Mouse (Mus musculus): ENCODE data around the gene H6pd.

The H6pd gene

GRCm38 (mm10) chr4:149999510-149999900 lies 9.3 kb downstream of the H6pd start:
- peak; percentile 45 for DNase-seq (ENCODE audit: low read depth, low spot score)

- DNase-seq (ENCODE audit: low read depth, low spot score), result no peak
Measured at GRCm38 (mm10) chr4:149998786-149999509, 9.9 kb downstream of the H6pd start.

DNA sequence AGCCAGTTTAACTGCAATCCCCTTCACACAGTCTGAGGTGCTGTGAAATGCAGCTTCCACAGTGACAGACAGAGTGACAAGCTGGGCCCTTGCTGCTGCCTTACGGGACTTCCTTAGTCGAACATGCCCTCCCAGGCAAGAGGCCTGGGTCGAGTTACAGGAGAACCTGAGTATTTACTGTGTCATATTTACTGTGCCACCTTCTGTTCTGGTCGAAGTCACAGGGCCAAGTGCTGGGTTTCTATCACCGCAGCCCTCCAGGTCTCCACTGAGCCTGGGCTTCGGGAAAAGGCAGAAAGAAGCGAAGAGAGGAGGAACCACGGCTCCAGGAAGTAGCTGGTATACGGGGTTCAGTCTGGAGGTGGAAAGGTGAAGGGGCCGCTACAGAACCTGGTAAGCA lies 10.8 kb downstream of the H6pd start:
- no peak for DNase-seq (ENCODE audit: low read depth, low spot score)

- no peak for DNase-seq (ENCODE audit: low read depth, low spot score)
Measured at GRCm38 (mm10) chr4:149996440-149996839, 12.4 kb downstream of the H6pd start.

DNA sequence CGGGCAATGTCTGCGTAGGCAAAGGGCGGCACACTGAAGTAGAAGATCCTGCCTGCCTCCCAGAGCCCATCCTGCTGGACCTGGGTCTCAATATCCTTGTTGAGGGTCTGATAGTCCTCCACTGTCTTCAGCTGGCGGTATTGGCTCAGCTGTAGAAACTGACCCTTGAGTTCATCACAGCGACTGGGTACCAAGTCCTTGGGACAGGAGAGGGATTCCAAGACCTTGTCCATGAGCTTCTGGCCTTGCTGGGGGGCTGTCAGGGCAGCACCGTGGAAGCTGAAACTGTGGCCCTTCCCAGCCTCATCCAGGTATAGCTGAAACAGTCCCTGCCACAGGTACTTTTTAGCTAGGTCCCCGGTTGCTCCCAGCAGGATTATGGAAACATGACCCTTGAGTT lies 12.9 kb downstream of the H6pd start:
- DNase-seq (ENCODE audit: low read depth, low spot score), result no peak

DNA sequence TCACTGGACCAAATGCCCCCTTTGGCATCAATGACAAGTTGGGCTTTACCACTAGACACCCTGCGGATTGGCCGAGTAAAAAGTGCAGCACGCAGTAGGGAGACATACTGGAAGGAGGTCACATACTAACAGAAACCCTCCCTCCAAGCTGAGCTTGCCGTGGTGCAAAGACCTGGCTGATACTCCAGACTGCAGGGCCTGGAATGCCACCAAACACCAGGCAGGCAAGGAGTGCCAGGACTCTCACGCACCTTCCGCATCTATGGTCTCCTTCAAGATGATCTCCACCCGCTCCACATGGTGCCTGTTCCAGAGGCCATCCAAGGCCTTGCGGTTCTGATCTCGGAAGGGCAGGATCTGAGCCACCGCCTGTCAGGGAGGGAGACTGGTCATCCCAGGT lies 14.6 kb downstream of the H6pd start:
- DNase-seq (ENCODE audit: low read depth, low spot score), result no peak

- DNase-seq (ENCODE audit: low read depth, low spot score), result no peak
Measured at GRCm38 (mm10) chr4:149992670-149993032, 16.2 kb downstream of the H6pd start.

DNA sequence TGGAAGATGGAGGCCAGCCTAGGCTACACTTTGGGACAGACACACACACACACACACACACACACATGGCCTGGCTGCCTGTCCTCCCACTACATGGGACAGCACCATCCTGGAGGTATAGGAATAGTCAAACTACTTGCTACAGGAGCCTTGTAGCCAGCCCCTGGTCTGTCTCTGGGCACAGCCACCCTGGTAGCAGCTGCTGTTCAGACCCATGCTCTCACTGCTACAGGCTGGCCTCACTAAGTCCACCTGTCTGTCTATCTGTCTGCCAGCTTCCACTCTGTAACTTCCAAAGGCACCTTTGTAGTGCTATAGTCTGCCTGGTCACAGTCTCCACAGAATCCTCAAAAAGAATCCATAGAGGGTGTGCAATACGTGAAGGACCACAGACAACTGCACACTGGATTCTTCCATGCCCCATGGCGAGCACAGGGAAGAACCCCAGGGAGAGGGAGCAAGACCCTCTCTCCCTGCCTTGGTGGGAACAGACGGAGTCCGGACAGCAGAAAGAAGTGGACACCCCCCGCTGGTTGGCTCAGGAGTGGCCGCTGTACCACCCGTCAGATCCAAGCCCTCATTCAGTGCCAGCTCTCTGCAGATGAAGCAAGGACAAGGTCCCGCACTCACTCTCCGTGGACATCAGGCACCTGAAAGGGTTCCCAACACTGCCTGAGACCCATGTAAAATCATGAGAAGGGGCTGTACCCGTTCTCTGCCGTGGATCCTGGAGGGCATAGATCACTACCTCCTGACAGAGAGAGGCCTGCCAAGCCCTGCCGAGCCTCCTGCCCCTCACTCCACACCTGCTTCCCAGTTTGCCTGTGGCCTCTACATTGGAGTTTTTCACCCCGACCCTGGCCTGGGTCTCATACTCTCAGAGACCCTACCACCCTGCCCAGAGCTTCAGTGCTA lies 16.8 kb downstream of the H6pd start:
- no peak for DNase-seq (ENCODE audit: low read depth, low spot score)

GRCm38 (mm10) chr4:149990954-149991633 lies 17.7 kb downstream of the H6pd start:
- DNase-seq (ENCODE audit: low read depth, low spot score), result peak; percentile 72

DNA sequence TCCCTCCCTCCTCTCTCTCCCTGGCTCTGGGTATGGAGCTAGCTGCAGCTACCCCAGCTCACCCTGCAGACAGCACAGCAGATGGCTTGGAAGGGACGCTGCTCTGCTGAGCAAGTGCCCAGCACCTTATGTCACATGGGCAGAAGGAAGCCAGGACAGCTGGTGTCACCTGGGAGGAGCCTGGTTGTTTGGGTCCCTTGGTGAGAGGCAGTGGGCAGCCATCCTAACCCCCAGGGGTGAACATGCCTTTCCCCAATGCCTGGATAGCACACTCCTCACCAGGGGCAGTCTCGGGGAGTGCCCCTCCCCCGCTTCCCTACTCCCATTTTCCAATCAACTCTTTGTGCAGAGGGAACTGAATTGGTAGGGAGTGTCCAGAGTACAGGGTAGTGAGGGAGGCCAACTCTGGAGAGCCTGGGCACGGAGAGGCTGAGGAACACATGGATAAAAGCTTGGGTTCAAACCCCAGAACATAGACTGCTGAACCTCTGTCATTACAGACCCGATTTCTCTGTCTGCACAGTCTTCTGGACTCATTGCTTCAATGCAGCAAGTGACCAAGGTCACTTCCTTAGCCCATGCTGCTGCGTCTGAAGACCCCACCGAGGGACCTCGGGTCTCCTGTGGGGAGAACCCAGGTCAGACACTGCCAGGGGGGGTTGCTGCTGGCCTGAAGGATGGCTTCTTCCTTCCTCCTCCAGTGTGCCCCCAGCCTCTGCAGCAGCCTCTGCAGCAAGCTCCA lies 18.4 kb downstream of the H6pd start:
- DNase-seq (ENCODE audit: low read depth, low spot score), result no peak

DNA sequence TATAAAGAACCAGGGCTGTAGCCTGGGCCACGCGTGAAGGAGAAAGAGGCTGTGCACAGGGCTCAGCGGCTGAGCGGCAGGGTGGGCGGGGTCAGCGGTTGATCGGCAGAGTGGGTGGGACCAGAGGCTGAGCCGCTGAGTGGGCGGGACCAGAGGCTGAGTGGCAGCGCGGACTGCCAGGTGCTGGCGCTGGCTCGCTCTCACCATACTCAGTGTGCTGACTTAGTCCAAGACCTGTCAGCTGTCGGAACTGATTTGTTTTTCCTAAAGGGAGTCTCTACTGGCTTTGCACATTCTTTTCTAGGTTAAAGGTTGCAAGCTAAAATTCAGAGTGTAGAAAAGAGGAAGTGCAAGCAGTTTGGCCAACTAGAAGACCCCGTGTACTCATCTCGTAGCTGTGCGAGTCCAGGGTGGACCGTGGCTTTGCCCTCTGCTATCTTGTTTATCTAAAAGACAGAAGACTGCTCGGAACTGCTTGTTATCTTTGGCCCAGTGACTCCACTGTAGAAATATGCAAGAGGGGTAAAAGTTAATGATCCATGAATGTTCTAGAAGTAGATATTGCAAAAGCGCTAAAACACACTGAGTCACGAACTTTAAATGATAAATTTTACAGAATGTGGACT lies 19.8 kb downstream of the H6pd start:
- peak; percentile 83 for DNase-seq (ENCODE audit: low read depth, low spot score)

- DNase-seq (ENCODE audit: low read depth, low spot score), result no peak
Measured at GRCm38 (mm10) chr4:149988301-149988700, 20.5 kb downstream of the H6pd start.

DNA sequence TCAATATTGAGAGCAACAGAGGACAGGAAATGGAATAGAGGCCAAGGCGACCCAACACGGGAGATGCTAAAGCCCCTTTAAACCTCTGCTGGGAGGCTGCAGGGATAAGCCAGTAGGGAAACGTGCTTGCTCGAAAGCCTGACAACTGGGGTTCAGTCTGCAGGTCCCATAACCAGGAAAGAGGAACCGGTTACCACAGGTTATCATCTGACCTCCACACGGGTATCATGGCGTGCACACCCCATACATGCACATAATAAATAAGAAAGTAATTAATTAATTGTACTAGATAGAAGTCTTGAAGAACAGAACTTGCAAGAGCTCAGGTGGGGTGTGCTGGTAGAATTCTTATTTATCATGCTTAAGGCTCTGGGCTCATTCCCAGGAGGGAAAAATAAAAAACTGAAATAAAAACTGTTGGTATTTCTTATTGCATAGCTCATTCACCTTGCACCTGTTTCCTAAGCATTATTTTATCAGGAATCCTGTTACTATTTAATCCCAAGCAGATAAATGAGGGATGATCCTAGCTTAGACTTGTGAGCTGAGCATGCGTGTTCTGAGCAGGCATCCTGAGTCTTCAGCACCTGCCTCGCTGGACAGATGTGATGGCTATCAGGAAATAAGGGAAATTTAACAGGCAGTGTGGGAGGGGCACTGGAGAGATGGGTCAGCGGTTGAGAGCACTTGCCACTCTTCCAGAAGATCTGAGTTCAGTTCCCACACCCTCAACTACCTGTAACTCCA lies 22.0 kb downstream of the H6pd start:
- DNase-seq (ENCODE audit: low read depth, low spot score), result no peak

GRCm38 (mm10) chr4:149983921-149984645 lies 24.7 kb downstream of the H6pd start:
- DNase-seq (ENCODE audit: low read depth, low spot score), result no peak

GRCm38 (mm10) chr4:149982154-149982553 lies 26.7 kb downstream of the H6pd start:
- no peak for DNase-seq (ENCODE audit: low read depth, low spot score)

GRCm38 (mm10) chr4:149979819-149980308 lies 29.0 kb downstream of the H6pd start:
- peak; percentile 77 for DNase-seq (ENCODE audit: low read depth, low spot score)

GRCm38 (mm10) chr4:149978820-149979219 lies 30.0 kb downstream of the H6pd start:
- no peak for DNase-seq (ENCODE audit: low read depth, low spot score)

DNA sequence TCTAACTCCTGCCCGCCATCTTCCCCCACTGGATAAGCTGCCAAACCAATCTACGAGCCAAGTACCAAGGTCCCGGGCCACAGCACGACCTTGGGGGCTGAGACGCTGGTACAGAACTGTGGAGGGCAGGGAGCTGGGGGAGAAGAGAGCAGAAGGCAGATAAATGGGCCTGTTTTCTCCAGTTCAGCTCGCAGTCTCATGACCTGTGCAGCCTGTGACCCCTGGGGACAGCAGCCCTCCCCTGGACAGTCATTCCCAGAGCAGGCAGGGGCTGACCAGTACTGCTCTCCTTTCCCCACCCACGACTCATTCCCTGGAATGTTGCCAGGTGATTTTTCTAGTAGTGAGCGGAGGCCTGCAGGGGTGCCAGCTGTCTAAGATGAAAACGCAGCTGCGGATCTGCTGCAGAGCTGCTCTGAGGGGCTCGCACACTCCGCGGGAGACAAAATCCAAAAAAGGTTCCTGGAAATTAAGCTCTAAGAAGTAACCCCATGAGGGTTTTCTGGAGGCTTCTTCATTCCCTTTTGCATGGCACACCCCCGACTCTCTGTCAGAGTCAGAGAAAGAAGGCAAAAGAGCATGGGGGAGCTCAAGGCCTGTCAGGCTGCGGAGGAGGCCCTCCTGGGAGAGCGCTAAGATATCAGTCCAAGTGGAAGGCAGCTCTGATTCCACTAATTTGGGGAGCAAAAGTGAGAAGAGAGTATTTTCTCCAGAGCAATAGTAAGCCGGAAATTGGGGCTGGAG lies 30.9 kb downstream of the H6pd start:
- DNase-seq (ENCODE audit: low read depth, low spot score), result no peak

GRCm38 (mm10) chr4:149977181-149977580 lies 31.6 kb downstream of the H6pd start:
- no peak for DNase-seq (ENCODE audit: low read depth, low spot score)
